14 mouse cellular contexts compared by ENCODE assay signal in genomic region chr2:29385405-29385804, GRCm38 (mm10). TPM values are rescaled to one million over a fixed set of nuclear protein-coding genes. Genes with fewer than 3 reads are reported as not detected.
DNase-seq lines count a peak whose midpoint lies in the region; ATAC-seq and TF ChIP-seq lines count a peak whose summit lies in the region.
"Had no signal": no experiment of that assay in that cellular context is flagged by ENCODE, and none has a peak within 500 bp of the region (broad histone marks: within the 10 kb centered on the region; RNA-seq: fewer than 3 reads in every experiment).

No protein-coding gene starts in this region.

- H3K4me1 ChIP-seq in forebrain, embryonic 11.5 days (replicated peaks; ENCODE audit: control insufficient read depth, insufficient read depth, low read length) = 0 out of 2 replicates have a peak, but pooled peaks cover 5% of the 10 kb centered on the region
- peaks cover 21% of the 10 kb centered on the region for H3K4me1 ChIP-seq in forebrain, embryonic 10.5 days
- peaks cover 3% of the 10 kb centered on the region; the same call in 1 of the 2 replicates for H3K4me1 ChIP-seq in forebrain, postnatal 0 days (ENCODE audit: insufficient read depth)
- H3K4me1 ChIP-seq in lung, postnatal 0 days (ENCODE audit: insufficient read depth, low read depth, low read length) = no peaks in the 10 kb centered on the region
- H3K4me1 ChIP-seq: embryonic facial prominence, embryonic 12.5 days had no signal

- no peaks in the 10 kb centered on the region for H3K27me3 ChIP-seq in forebrain, embryonic 11.5 days (ENCODE audit: control insufficient read depth, insufficient read depth, low read length)
- H3K27me3 ChIP-seq in forebrain, embryonic 10.5 days (ENCODE audit: poor library complexity, severe bottlenecking) = no peaks in the 10 kb centered on the region
- H3K27me3 ChIP-seq in forebrain, postnatal 0 days (ENCODE audit: insufficient read depth, low read length) = no peaks in the 10 kb centered on the region
- H3K27me3 ChIP-seq in lung, postnatal 0 days (replicated peaks; ENCODE audit: insufficient read depth, low read length) = no peaks in the 10 kb centered on the region
- H3K27me3 ChIP-seq: embryonic facial prominence, embryonic 12.5 days had no signal

- peak; percentile 56 for DNase-seq in forebrain, embryonic 11.5 days (ENCODE audit: low spot score)
- no peak for DNase-seq in forebrain, embryonic 10.5 days (ENCODE audit: extremely low spot score, low spot score)
- peak; percentile 31 for DNase-seq in right cerebral cortex, adult 18-20 months
- no peak for DNase-seq in right cerebral cortex, postnatal 36 days (ENCODE audit: low spot score in 2 of 2)
- peak; percentile 63 for DNase-seq in forebrain, postnatal 0 days
- DNase-seq in gastrocnemius, adult 2 months = no peak
- DNase-seq in lung, postnatal 14 days = no peak
- no peak for DNase-seq in lung, postnatal 0 days (ENCODE audit: low spot score)
- DNase-seq: B cell, adult 2 months; lung, embryonic 14.5 days; spleen, adult 18-20 months; thymus, adult 18-20 months had no signal

- no peaks in the 10 kb centered on the region for H3K9me3 ChIP-seq in forebrain, embryonic 11.5 days (ENCODE audit: control insufficient read depth, low read length)
- H3K9me3 ChIP-seq in forebrain, embryonic 10.5 days = no peaks in the 10 kb centered on the region
- no peaks in the 10 kb centered on the region for H3K9me3 ChIP-seq in forebrain, postnatal 0 days (ENCODE audit: low read length)
- no peaks in the 10 kb centered on the region for H3K9me3 ChIP-seq in lung, postnatal 0 days (ENCODE audit: low read length)
- H3K9me3 ChIP-seq: embryonic facial prominence, embryonic 12.5 days; G1E had no signal

- no peak for ATAC-seq in forebrain, embryonic 11.5 days (replicated peaks; ENCODE audit: low FRiP score)
- peak; percentile 70 for ATAC-seq in forebrain, postnatal 0 days
- no peak for ATAC-seq in lung, postnatal 0 days

- intact Hi-C loops in gastrocnemius, adult 2 months (cut with DNase I) = no loop called here

- H3K4me3 ChIP-seq in forebrain, embryonic 11.5 days (ENCODE audit: low read depth, low read length) = no peak overlapping the region
- no peak overlapping the region for H3K4me3 ChIP-seq in forebrain, embryonic 10.5 days
- no peak overlapping the region for H3K4me3 ChIP-seq in forebrain, postnatal 0 days (ENCODE audit: low read depth, low read length)
- no peak overlapping the region for H3K4me3 ChIP-seq in gastrocnemius, adult 2 months
- H3K4me3 ChIP-seq in lung, postnatal 0 days (ENCODE audit: low read depth, low read length) = no peak overlapping the region
- H3K4me3 ChIP-seq: embryonic facial prominence, embryonic 12.5 days had no signal

- no peak for TF ChIP-seq EP300 in lung, postnatal 0 days (IDR thresholded peaks at IDR 0.05)

- 58% methylated on average over 10 of the region's 10 CpGs for WGBS in forebrain, embryonic 11.5 days
- WGBS in forebrain, embryonic 10.5 days = 72% methylated on average over 10 of the region's 10 CpGs
- 17% methylated on average over 10 of the region's 10 CpGs for WGBS in forebrain, postnatal 0 days
- 61% methylated on average over 10 of the region's 10 CpGs for WGBS in lung, postnatal 0 days

- no peak overlapping the region; the same call in 1 of the 2 replicates for H3K27ac ChIP-seq in forebrain, embryonic 11.5 days (ENCODE audit: low read depth, low read length)
- no peak overlapping the region for H3K27ac ChIP-seq in forebrain, embryonic 10.5 days
- peak overlapping the region; percentile 67 for H3K27ac ChIP-seq in forebrain, postnatal 0 days (ENCODE audit: low read depth, low read length)
- H3K27ac ChIP-seq in gastrocnemius, adult 2 months = no peak overlapping the region
- H3K27ac ChIP-seq in lung, postnatal 0 days (ENCODE audit: low read length) = no peak overlapping the region
- H3K27ac ChIP-seq: embryonic facial prominence, embryonic 12.5 days had no signal

- H3K9ac ChIP-seq in forebrain, embryonic 11.5 days (ENCODE audit: low read length) = no peak overlapping the region
- H3K9ac ChIP-seq in forebrain, postnatal 0 days = no peak overlapping the region
- no peak overlapping the region for H3K9ac ChIP-seq in lung, postnatal 0 days (replicated peaks; ENCODE audit: low read depth)
- H3K9ac ChIP-seq: embryonic facial prominence, embryonic 12.5 days; lung, embryonic 14.5 days had no signal

- H3K36me3 ChIP-seq in forebrain, embryonic 11.5 days (ENCODE audit: control insufficient read depth, insufficient read depth, low read length) = no peaks in the 10 kb centered on the region
- H3K36me3 ChIP-seq in forebrain, embryonic 10.5 days (replicated peaks) = no peaks in the 10 kb centered on the region; the same call in 1 of the 2 replicates
- H3K36me3 ChIP-seq in forebrain, postnatal 0 days (ENCODE audit: insufficient read depth) = no peaks in the 10 kb centered on the region
- no peaks in the 10 kb centered on the region for H3K36me3 ChIP-seq in lung, postnatal 0 days (ENCODE audit: insufficient read depth, low read length)
- H3K36me3 ChIP-seq: embryonic facial prominence, embryonic 12.5 days had no signal

- no peak overlapping the region for H3K4me2 ChIP-seq in forebrain, embryonic 11.5 days (ENCODE audit: low read depth, low read length, severe bottlenecking)
- no peak overlapping the region for H3K4me2 ChIP-seq in forebrain, postnatal 0 days (ENCODE audit: low read depth)
- no peak overlapping the region for H3K4me2 ChIP-seq in lung, postnatal 0 days (replicated peaks; ENCODE audit: low read depth, low read length)
- H3K4me2 ChIP-seq: embryonic facial prominence, embryonic 12.5 days; lung, embryonic 14.5 days had no signal

- peak; percentile 41 for TF ChIP-seq CTCF in forebrain, postnatal 0 days (IDR thresholded peaks at IDR 0.05; ENCODE audit: low read depth)
- TF ChIP-seq CTCF in gastrocnemius, adult 2 months (IDR thresholded peaks at IDR 0.05) = no peak
- no peak for TF ChIP-seq CTCF in lung, postnatal 0 days (IDR thresholded peaks at IDR 0.05)

RNA-seq across cellular contexts. Expression of gene Med27, which starts 38.8 kb away (rescaled TPM):
- polyA plus RNA-seq in forebrain, embryonic 11.5 days (2014; fragmentation: Nextera tagmentation; extraction: Ambion mirVana) = 65.9 and 70.1 TPM in 2 replicates
- 59.7 and 63.3 TPM in 2 replicates for polyA plus RNA-seq in forebrain, embryonic 10.5 days (2016; fragmentation: Nextera tagmentation; extraction: Ambion mirVana)
- 60.1 and 62.3 TPM in 2 replicates for total RNA-seq in forebrain, postnatal 0 days (2014; rRNA removed)
- 71.2 and 76.0 TPM in 2 replicates for polyA plus RNA-seq in forebrain, postnatal 0 days (2015; fragmentation: Nextera tagmentation; extraction: Ambion mirVana)
- 10 to 100 TPM; 12.3 to 16.9 TPM for total RNA-seq in gastrocnemius, adult 2 months (2021)
- 33.2 and 37.1 TPM in 2 replicates for polyA plus RNA-seq in lung, postnatal 0 days (2015; fragmentation: Nextera tagmentation; extraction: Ambion mirVana)

Comparison
In these comparisons a context has a peak if more than half of its experiments do, and no peak if none do; other contexts are left out.
1. DNase-seq: peak in forebrain, embryonic 11.5 days (single experiment), right cerebral cortex, adult 18-20 months (single experiment) and forebrain, postnatal 0 days (single experiment); none in forebrain, embryonic 10.5 days (single experiment), right cerebral cortex, postnatal 36 days (0 of 2), gastrocnemius, adult 2 months (single experiment), lung, postnatal 14 days (single experiment) and lung, postnatal 0 days (single experiment).